Mouse (Mus musculus) midbrain, embryonic 12.5 days (tissue): Measurements from ENCODE around the gene Snai1. TPM values are rescaled to one million over a fixed set of nuclear protein-coding genes. Genes with fewer than 3 reads are reported as not detected.

Experiments
- ATAC-seq: fragments of 200-750 bp; cut with Nextera tagmentation; 2 replicates; pipeline ENCODE4 v1.8.0; 2017; ENCODE audit warnings: low read depth, moderate TSS enrichment, moderate library complexity; ENCODE audit not compliant: low FRiP score
- H3K27ac ChIP-seq: fragments of 300-500 bp; sonication (generic); replicated peaks from 2 replicates; pipeline ENCODE4 v1.5.1; 2016; ENCODE audit warnings: mild to moderate bottlenecking
- H3K27me3 ChIP-seq: fragments of 300-500 bp; sonication (generic); 2 replicates; pipeline ENCODE4 v1.6.1; 2016; ENCODE audit warnings: mild to moderate bottlenecking
- H3K36me3 ChIP-seq: fragments of 300-500 bp; sonication (generic); 2 replicates; pipeline ENCODE4 v1.6.1; 2016
- H3K4me1 ChIP-seq: fragments of 300-500 bp; sonication (generic); 2 replicates; pipeline ENCODE4 v1.6.1; 2016
- H3K4me2 ChIP-seq: fragments of 300-500 bp; sonication (generic); replicated peaks from 2 replicates; pipeline ENCODE4 v1.6.1; 2016; ENCODE audit warnings: mild to moderate bottlenecking, moderate library complexity
- H3K4me3 ChIP-seq: fragments of 300-500 bp; sonication (generic); 2 replicates; pipeline ENCODE4 v1.5.1; 2016; ENCODE audit warnings: mild to moderate bottlenecking
- H3K9ac ChIP-seq: fragments of 300-500 bp; sonication (generic); replicated peaks from 2 replicates; pipeline ENCODE4 v1.6.1; 2016; ENCODE audit warnings: mild to moderate bottlenecking, moderate library complexity
- H3K9me3 ChIP-seq: fragments of 300-500 bp; sonication (generic); 2 replicates; pipeline ENCODE4 v1.6.1; 2016; ENCODE audit warnings: mild to moderate bottlenecking
- WGBS: fragments of 180-500 bp; shearing (Covaris S2); methylation state at CpG from one replicate; pipeline ENCODE4 v1.1.7; 2016; 5-methylcytosine and 5-hydroxymethylcytosine counted together
- polyA plus RNA-seq: library from polyadenylated mRNA; unstranded; fragments of >200 nt; fragmentation: Nextera tagmentation; extraction: Ambion mirVana; gene quantifications from 2 replicates; pipeline ENCODE4 v1.2.1, GENCODE M21; 2016

Snai1 gene
- polyA plus RNA-seq, 1 experiment from 2014 or later = 24.6 TPM

DNA sequence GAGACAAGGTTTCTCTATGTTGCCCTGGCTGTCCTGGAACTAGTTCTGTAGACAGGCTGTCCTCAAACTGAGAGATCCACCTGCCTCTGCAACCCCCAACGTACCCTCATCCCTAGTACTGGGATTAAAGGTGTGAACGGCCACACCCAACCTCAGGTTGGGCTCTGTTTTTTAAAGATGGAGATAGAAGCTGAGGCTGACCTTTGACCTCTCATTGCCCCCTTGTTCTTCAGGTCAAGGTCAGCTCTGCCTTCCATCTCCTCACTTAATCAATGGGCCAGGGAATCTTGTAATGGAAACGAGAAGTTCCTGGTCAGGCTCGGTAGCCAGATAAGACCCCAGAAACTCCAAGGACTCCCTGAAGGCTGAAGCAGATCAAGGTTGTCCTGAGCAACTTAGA is 7.5 kb upstream of the Snai1 start:
- no peaks in the 10 kb centered on the region for H3K9me3 ChIP-seq
- H3K4me1 ChIP-seq = peaks cover 7% of the 10 kb centered on the region; the same call in 1 of the 2 replicates
- H3K36me3 ChIP-seq = no peaks in the 10 kb centered on the region
- H3K27me3 ChIP-seq = peaks cover 20% of the 10 kb centered on the region
- no peak overlapping the region for H3K27ac ChIP-seq
- no peak overlapping the region for H3K4me2 ChIP-seq
- WGBS = 73% methylated on average over 4 of the region's 4 CpGs
- no peak overlapping the region for H3K9ac ChIP-seq
- H3K4me3 ChIP-seq = no peak overlapping the region
- ATAC-seq = no peak

DNA sequence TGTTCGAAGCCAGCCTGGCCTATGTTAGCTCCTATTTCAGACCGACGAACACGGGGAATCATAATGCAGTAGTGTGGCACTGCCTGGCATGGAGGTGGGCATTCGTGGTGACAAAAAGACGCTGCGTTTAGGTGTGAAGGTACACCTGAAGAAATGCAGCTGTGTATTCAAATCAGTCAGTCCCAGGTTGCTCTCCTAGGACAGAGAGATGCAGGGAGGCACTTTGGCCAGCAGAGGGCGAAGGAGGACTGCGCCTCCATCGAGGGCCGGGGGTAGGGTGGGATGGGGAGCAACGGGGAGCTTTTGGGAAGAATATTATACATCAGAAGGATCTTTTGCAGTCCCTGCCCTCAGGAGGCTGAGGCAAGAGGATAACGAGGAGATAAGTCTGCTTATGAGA is 5.9 kb upstream of the Snai1 start:
- H3K9me3 ChIP-seq = no peaks in the 10 kb centered on the region
- no peak overlapping the region for H3K9ac ChIP-seq
- H3K27me3 ChIP-seq = peaks cover 36% of the 10 kb centered on the region
- no peak for ATAC-seq
- no peak overlapping the region for H3K27ac ChIP-seq
- no peaks in the 10 kb centered on the region for H3K36me3 ChIP-seq
- H3K4me3 ChIP-seq = no peak overlapping the region
- WGBS = 19% methylated on average over 13 of the region's 13 CpGs
- peaks cover 9% of the 10 kb centered on the region; the same call in 1 of the 2 replicates for H3K4me1 ChIP-seq
- H3K4me2 ChIP-seq = no peak overlapping the region

DNA sequence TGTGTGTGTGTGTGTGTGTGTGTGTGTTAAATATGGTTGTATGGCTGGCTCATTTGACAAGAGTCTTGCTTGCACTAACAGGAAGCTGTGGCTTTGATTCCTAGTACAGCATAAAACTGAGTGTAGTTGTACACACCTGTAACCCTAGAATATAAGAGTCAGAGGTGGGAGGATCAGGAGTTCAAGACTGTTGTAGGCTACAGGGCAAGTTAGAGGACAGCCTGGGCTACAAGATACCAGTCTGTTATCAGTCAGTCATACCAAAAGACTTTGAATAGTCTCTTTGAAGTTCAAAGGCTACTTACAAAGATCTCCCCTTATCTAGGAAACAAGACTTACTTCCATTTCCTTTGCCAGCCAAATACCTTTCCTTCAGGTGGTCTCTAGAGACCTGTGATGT is 4.1 kb upstream of the Snai1 start:
- H3K4me2 ChIP-seq = no peak overlapping the region
- H3K36me3 ChIP-seq = no peaks in the 10 kb centered on the region
- peaks cover 53% of the 10 kb centered on the region for H3K27me3 ChIP-seq
- no peak overlapping the region for H3K9ac ChIP-seq
- no peak overlapping the region for H3K27ac ChIP-seq
- H3K4me1 ChIP-seq = peaks cover 26% of the 10 kb centered on the region; the same call in 1 of the 2 replicates
- no peak overlapping the region for H3K4me3 ChIP-seq
- ATAC-seq = no peak
- H3K9me3 ChIP-seq = no peaks in the 10 kb centered on the region

DNA sequence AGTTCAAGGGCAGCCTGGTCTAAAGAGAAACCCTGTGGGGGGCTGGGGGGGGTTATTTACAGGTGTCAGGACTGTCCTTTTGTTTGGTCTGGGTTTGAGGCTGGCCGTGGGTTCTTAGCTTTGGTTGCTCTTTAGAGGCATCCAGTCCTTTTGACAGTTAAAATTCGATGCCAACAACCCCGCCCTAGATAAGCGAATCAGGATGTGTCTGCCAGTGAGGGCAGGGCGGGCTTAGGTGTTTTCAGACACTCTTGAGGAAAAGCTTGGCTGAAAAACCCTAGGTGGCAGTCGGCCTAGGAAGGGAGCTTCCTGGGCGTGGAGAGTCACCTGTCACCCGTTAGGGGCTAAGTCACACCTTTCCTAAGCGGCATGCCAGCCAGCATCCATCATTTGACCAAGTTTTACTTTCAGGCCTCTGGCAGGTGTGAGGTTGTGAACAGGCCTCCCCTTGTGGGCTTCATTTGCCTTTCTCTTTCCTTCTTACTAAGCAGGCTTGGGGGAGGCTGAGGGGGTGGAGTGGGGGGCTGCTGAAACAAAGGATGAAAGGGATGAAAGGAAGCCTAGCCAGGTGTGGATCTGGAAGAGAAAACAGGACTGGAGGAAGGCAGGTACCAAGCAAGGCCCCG is 1.6 kb upstream of the Snai1 start:
- H3K36me3 ChIP-seq = no peaks in the 10 kb centered on the region
- H3K27ac ChIP-seq = no peak overlapping the region
- H3K4me2 ChIP-seq = no peak overlapping the region
- no peaks in the 10 kb centered on the region for H3K9me3 ChIP-seq
- peaks cover 37% of the 10 kb centered on the region for H3K4me1 ChIP-seq
- 50% methylated on average over 10 of the region's 10 CpGs for WGBS
- no peak for ATAC-seq
- H3K9ac ChIP-seq = no peak overlapping the region
- no peak overlapping the region for H3K4me3 ChIP-seq
- H3K27me3 ChIP-seq = peaks cover 78% of the 10 kb centered on the region

DNA sequence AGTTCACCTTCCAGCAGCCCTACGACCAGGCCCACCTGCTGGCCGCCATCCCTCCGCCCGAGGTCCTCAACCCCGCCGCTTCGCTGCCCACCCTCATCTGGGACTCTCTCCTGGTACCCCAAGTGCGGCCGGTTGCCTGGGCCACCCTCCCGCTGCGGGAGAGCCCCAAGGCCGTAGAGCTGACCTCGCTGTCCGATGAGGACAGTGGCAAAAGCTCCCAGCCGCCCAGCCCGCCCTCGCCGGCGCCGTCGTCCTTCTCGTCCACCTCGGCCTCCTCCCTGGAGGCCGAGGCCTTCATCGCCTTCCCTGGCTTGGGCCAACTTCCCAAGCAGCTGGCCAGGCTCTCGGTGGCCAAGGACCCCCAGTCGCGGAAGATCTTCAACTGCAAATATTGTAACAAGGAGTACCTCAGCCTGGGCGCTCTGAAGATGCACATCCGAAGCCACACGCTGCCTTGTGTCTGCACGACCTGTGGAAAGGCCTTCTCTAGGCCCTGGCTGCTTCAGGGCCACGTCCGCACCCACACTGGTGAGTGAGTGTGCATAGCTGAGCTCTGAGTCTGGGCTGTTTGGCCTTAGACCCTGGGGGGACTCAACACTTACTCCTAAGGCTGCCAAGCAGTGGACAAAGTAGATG is 794 bp downstream of the Snai1 start:
- Histone ChIP-seq H3K36me3 (no peaks in the 10 kb centered on the region), H3K27ac (no peak overlapping the region), H3K9me3 (no peaks in the 10 kb centered on the region), H3K4me3 (peak overlapping the region; percentile 47), H3K4me2 (peak overlapping the region; percentile 85), H3K4me1 (peaks cover 49% of the 10 kb centered on the region), H3K9ac (peak overlapping the region; percentile 32), H3K27me3 (peaks cover 88% of the 10 kb centered on the region)
- WGBS = 26% methylated on average over 33 of the region's 34 CpGs
- no peak for ATAC-seq

DNA sequence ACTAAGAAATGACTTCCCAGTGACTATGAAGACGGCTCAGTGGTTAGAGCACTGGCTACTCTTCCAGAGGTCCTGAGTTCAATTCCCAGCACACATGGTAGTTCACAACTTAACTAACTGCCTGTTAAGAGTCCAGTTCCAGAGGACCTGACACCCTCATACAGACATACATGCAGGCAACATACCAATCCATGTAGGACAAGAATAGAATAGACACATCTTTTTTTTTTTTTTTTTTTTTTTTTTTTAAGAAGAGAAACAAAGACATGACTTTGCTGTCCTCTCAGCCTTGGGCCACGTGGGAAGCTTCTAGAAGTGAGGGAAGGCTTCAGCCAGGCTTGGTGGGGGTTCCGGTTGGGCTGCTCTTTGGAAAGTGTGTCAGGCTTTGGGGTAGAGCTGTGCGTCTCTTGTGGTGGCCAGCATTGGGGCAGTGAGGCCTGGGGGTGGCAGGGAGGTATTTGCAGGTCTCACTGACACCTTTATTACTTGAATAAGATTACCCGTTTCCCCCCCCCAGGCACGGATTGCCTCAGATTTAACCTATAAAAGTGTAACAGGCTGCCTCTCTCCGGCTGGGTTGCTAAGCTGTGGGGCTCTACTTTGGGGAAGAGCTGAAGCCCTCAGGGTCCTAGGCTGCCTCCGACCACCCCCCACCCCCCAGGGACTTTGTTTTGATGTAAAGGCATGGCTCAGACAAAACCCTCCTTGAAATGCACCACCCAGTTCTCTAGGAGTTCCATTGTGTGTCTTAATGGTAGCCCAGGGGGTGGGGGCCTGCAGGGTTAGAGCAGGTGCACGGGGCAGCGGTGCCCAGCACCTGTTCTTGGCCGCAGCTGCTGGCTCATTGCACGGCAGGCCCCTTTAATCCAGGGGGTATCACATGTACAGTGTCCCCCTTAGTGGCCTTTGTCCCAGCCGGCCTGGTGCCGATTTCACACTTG is 1.8 kb downstream of the Snai1 start:
- H3K9me3 ChIP-seq = no peaks in the 10 kb centered on the region
- peak overlapping the region; percentile 34; the same call in 1 of the 2 replicates for H3K9ac ChIP-seq
- peaks cover 52% of the 10 kb centered on the region for H3K4me1 ChIP-seq
- ATAC-seq = peak; percentile 58
- peaks cover 86% of the 10 kb centered on the region for H3K27me3 ChIP-seq
- 13% methylated on average over 14 of the region's 14 CpGs for WGBS
- peak overlapping the region; percentile 47 for H3K4me3 ChIP-seq
- H3K27ac ChIP-seq = peak overlapping the region; percentile 54
- peak overlapping the region; percentile 85 for H3K4me2 ChIP-seq
- no peaks in the 10 kb centered on the region for H3K36me3 ChIP-seq

DNA sequence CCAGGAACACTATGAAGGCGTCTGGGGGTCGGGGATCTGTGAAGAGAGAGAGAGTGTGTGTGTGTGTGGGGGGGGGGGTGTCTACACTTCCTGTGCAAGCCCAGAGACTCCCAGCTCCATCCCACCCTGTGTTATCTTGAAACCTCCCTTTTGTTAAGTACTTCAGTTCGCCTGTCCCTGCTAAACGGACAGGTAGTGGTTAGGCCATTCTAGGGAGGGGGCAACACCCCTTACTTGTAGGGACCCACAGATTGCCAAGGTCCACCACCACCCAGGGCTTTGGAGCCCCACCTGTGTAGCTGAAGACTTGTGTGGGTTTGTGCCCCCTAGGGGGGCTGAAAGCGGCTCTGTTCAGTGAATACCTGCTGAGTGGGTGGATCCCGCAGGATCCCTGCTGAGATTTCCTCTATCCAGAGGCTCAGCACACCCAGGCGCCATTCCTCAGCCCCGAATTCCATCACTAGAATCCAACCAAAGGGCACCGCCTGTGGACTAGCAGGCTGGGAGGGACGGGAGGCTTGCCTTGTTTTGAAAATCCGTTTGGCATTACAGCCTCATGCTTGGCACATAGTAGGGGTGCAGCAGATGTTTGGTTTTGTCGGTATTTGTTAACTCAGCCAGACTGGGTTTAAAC is 2.6 kb downstream of the Snai1 start:
- 8% methylated on average over 12 of the region's 12 CpGs for WGBS
- H3K9ac ChIP-seq = no peak overlapping the region

DNA sequence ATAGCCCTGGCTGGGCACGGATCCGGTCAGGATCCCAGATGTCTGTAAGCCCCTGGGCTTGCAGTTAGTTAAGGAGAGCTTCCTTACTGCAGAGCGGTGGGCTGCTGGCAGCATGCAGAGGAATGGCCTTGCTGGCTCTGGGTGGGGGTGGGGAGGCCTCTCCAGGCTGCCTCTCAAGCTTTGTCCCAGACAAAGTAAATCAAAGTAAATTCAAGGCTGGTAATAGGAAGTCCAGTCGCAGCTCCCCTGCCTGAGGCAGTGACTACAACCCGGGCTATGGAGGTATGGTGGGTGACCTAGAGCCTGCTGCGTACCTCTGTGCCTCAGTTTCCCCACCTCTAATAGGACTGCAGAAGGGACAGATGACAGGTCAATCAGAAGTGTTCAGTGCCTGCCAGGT is 3.3 kb downstream of the Snai1 start:
- Histone ChIP-seq H3K27me3 (peaks cover 72% of the 10 kb centered on the region), H3K4me1 (peaks cover 52% of the 10 kb centered on the region)

More for the DNA sequence above, 2.6 kb downstream of the Snai1 start:
- Histone ChIP-seq H3K4me3 (peak overlapping the region; percentile 47), H3K27ac (peak overlapping the region; percentile 54), H3K27me3 (peaks cover 79% of the 10 kb centered on the region), H3K4me2 (peak overlapping the region; percentile 85), H3K9me3 (no peaks in the 10 kb centered on the region), H3K4me1 (peaks cover 52% of the 10 kb centered on the region), H3K36me3 (no peaks in the 10 kb centered on the region)
- ATAC-seq = no peak

DNA sequence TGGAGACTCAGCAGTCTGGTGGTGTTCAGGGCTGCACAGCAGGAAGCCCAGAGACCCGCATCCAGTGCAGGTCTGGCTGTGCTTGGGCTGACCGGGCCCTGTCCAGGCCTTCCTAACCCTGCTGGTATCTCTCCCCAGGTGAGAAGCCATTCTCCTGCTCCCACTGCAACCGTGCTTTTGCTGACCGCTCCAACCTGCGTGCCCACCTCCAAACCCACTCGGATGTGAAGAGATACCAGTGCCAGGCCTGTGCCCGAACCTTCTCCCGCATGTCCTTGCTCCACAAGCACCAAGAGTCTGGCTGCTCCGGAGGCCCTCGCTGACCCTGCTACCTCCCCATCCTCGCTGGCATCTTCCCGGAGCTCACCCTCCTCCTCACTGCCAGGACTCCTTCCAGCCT is 3.8 kb downstream of the Snai1 start:
- H3K36me3 ChIP-seq = no peaks in the 10 kb centered on the region
- no peaks in the 10 kb centered on the region for H3K9me3 ChIP-seq
- no peak overlapping the region; the same call in 1 of the 2 replicates for H3K27ac ChIP-seq
- peaks cover 68% of the 10 kb centered on the region for H3K27me3 ChIP-seq
- no peak overlapping the region for H3K9ac ChIP-seq
- WGBS = 74% methylated on average over 12 of the region's 12 CpGs
- H3K4me2 ChIP-seq = peak overlapping the region; percentile 85; the same call in 1 of the 2 replicates
- no peak for ATAC-seq
- H3K4me3 ChIP-seq = no peak overlapping the region
- peaks cover 52% of the 10 kb centered on the region for H3K4me1 ChIP-seq

More for the DNA sequence above, 3.3 kb downstream of the Snai1 start:
- WGBS = 10% methylated on average over 6 of the region's 6 CpGs
- H3K9me3 ChIP-seq = no peaks in the 10 kb centered on the region
- H3K27ac ChIP-seq = peak overlapping the region; percentile 54
- no peaks in the 10 kb centered on the region for H3K36me3 ChIP-seq
- H3K9ac ChIP-seq = no peak overlapping the region
- peak overlapping the region; percentile 47 for H3K4me3 ChIP-seq
- H3K4me2 ChIP-seq = peak overlapping the region; percentile 85
- ATAC-seq = no peak

DNA sequence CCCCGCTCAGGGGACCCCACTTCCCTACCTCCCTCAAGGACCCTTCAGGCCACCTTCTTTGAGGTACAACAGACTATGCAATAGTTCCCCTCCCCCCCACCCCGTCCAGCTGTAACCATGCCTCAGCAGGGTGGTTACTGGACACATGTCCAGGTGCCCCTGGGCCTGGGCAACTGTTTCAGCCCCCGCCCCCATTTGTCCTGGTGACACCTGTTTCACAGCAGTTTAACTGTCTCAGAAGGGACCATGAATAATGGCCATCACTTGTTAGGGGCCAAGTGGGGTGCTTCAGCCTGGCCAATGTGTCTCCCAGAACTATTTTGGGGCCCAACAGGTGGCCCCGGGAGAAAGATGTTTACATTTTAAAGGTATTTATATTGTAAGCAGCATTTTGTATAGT is 4.4 kb downstream of the Snai1 start:
- WGBS = 76% methylated on average over 4 of the region's 4 CpGs
- Histone ChIP-seq H3K4me2 (no peak overlapping the region), H3K4me3 (no peak overlapping the region), H3K9me3 (no peaks in the 10 kb centered on the region), H3K36me3 (no peaks in the 10 kb centered on the region), H3K27ac (0 out of 2 replicates have a peak overlapping the region, but pooled peaks have one; percentile 52), H3K9ac (no peak overlapping the region), H3K27me3 (peaks cover 62% of the 10 kb centered on the region), H3K4me1 (peaks cover 48% of the 10 kb centered on the region)
- ATAC-seq = no peak

DNA sequence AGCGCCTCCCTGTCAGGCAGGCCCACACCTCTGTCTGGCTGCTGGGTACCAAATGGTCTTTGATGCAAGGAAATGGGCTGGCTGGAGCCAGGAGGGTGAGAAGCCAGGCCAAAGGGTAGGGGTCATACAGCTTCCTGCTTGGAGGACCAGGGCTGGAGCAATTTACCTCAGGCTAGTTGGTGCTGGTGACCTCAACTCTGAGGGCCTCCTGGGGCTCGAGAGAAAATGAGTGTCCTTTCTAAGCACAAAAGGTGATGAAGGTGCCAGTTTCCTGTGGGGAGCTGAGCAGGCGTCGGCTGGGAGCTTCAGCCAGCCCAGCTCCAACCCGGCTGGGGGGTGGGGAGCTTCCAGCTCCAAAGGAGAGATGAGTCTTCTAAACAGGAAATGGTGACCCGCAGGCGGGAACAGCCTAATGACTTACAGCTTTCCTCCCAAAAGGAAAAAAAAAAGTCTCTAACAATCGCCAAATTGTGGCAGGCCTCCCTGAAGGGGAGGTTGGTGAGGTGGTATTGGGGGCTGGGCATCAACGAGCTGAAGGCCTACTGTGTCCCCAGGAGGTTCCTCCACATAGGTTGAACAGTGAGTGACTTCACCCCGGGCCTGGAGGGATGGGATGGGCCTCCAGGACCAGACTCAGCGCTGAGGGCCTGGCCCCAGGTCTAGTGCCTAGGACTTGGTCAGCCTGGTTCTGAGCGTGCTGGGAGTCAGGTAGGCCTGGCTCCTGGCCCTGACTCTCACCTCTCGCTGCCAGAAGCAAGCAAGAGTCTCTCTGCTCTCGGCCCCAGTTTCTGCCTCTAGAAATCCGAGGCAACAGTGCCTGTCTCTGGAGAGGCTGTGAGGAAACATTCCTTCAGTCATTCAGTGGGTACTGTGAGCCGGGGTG is 5.4 kb downstream of the Snai1 start:
- Histone ChIP-seq H3K36me3 (no peaks in the 10 kb centered on the region), H3K9ac (no peak overlapping the region), H3K27ac (peak overlapping the region; percentile 52; the same call in 1 of the 2 replicates), H3K4me2 (no peak overlapping the region), H3K27me3 (peaks cover 52% of the 10 kb centered on the region), H3K4me3 (no peak overlapping the region), H3K4me1 (peaks cover 38% of the 10 kb centered on the region), H3K9me3 (no peaks in the 10 kb centered on the region)
- WGBS = 45% methylated on average over 16 of the region's 16 CpGs
- no peak for ATAC-seq
